Mouse (Mus musculus) hindbrain, embryonic 12.5 days (tissue): ENCODE data around the gene Arf4. TPM values are rescaled to one million over a fixed set of nuclear protein-coding genes. Genes with fewer than 3 reads are reported as not detected.
A peak's percentile ranks its signal among the peaks of the same experiment; 100 is the strongest.
"Not testable (repeated sequence)": the region's sequence is repeated elsewhere in the genome, so short reads cannot be mapped to it uniquely, and the experiment has no call there.

Source experiments
- ATAC-seq: fragments of 200-750 bp; cut with Nextera tagmentation; 2 replicates; pipeline ENCODE4 v1.8.0; 2017; ENCODE audit warnings: moderate TSS enrichment; ENCODE audit not compliant: low FRiP score
- H3K27ac ChIP-seq: fragments of 300-500 bp; sonication (generic); 2 replicates; pipeline ENCODE4 v1.5.1; 2016; ENCODE audit warnings: mild to moderate bottlenecking
- H3K27me3 ChIP-seq: fragments of 300-500 bp; sonication (generic); 2 replicates; pipeline ENCODE4 v1.6.1; 2016; ENCODE audit warnings: mild to moderate bottlenecking
- H3K36me3 ChIP-seq: fragments of 300-500 bp; sonication (generic); 2 replicates; pipeline ENCODE4 v1.6.1; 2016; ENCODE audit warnings: mild to moderate bottlenecking
- H3K4me1 ChIP-seq: fragments of 300-500 bp; sonication (generic); 2 replicates; pipeline ENCODE4 v1.6.1; 2016
- H3K4me2 ChIP-seq: fragments of 300-500 bp; sonication (generic); replicated peaks from 2 replicates; pipeline ENCODE4 v1.6.1; 2016; ENCODE audit warnings: mild to moderate bottlenecking
- H3K4me3 ChIP-seq: fragments of 300-500 bp; sonication (generic); 2 replicates; pipeline ENCODE4 v1.5.1; 2016; ENCODE audit warnings: mild to moderate bottlenecking
- H3K9ac ChIP-seq: fragments of 300-500 bp; sonication (generic); 2 replicates; pipeline ENCODE4 v1.6.1; 2016; ENCODE audit warnings: mild to moderate bottlenecking, moderate library complexity
- H3K9me3 ChIP-seq: fragments of 300-500 bp; sonication (generic); replicated peaks from 2 replicates; pipeline ENCODE4 v1.6.1; 2016; ENCODE audit warnings: mild to moderate bottlenecking
- WGBS: fragments of 180-500 bp; shearing (Covaris S2); methylation state at CpG from one replicate; pipeline ENCODE4 v1.1.7; 2016; 5-methylcytosine and 5-hydroxymethylcytosine counted together
- polyA plus RNA-seq: library from polyadenylated mRNA; unstranded; fragments of >200 nt; fragmentation: Nextera tagmentation; extraction: Ambion mirVana; gene quantifications from 2 replicates; pipeline ENCODE4 v1.2.1, GENCODE M21; 2016

The Arf4 gene
- polyA plus RNA-seq, 1 experiment from 2014 or later = 556 TPM

DNA sequence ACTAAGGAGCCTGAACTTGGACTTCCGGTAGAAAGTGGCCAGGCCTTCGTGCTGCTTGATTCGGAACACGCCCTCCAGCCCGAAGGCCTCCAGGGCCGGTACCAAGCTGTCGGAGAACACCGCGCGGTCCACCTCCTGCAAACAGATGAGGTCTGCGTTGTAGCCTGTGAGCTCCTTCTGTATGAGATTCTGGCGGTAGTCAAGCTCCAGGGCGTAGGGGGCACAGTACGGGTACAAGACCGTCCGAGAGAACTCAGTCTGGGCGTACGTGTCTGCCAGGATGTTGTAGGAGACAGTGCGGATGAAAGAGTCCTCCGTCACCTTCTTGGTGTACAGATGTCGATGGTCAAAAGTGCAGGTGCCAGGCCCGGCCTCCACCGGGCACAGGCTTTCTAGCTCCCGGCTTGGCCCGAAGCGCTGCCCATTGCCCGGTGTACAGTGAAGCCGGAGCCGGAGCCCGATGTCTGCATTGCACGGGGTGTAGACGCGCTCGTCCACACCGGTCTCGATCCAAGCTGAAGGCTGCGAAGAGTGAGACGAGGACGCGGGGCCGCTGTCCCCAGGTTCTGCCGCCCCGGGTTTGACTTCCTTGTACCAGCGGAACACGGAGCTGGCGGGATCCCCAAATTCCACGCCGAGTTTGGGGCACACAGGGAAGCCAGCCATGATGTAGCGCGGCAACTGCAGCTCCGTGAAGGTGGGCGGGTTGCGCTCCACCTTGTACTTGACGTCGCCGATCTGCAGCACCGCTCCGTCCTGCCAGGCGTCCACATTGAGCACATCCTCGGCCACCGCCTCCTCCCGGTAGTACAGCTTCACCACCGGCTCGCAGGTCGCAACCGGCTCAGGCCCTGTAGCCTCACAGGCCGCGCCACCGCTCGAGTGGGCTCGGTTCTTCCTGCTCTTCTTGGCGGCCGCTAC, 30.8 kb downstream of the Arf4 start:
- ATAC-seq = peak; percentile 43
- Histone ChIP-seq H3K27ac (peak overlapping the region; percentile 83), H3K27me3 (no peaks in the 10 kb centered on the region), H3K9ac (peak overlapping the region; percentile 90), H3K4me1 (peaks cover 32% of the 10 kb centered on the region), H3K4me3 (peak overlapping the region; percentile 96), H3K9me3 (no peaks in the 10 kb centered on the region), H3K4me2 (peak overlapping the region; percentile 98), H3K36me3 (peaks cover 19% of the 10 kb centered on the region)
- WGBS = 2% methylated on average over 73 of the region's 73 CpGs

DNA sequence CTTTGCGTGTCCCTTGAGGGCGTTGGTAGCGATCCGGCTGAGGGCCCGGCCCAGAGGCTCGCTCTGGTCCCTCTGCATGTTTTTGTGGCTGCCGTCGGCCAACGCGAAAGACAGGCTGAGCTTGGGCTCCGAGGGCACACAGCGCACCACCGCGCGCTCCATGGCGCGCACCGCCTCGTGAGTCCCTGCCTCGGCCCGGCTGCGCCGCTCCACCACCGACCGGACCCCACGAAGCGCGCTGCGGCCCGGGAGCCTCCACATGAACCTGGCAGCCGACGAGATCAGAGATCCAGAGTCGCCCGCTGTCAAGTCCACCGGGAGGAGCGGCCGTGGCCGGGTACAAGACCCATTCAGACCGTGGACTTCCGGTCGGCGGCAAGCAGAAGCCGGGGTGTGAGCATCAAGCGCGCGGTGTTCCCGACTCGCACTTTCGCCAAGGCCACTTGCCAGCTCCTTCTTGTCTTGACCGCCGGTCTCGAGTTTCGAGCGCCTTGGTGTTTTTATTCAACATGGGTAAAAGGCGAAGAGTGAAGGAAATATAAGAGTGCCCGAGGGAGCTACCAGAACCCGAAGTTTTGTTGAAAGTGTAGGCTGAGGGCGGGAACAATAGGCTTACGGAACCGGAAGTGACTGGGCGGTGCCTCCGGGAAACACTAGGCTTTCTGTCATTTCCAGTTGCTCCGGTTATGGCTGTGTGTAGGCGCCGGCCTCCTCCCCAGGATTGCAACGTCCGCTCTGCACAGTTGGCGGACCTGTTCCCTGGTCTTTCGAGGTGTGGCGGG, 31.6 kb downstream of the Arf4 start, which contains the start of gene Pde12:
TSS of gene Pde12 (minus strand) at position 592 of the 782 bp plus-strand sequence.
- Histone ChIP-seq H3K4me3 (peak within 1 kb of the TSS; percentile 96), H3K27ac (peak within 1 kb of the TSS; percentile 83), H3K36me3 (peaks cover 16% of the 10 kb centered on the region), H3K9ac (peak within 1 kb of the TSS; percentile 90), H3K27me3 (no peaks in the 10 kb centered on the region), H3K4me1 (peaks cover 32% of the 10 kb centered on the region), H3K4me2 (peak within 1 kb of the TSS; percentile 98), H3K9me3 (no peaks in the 10 kb centered on the region)
- WGBS = under 1% methylated on average over 70 of the region's 70 CpGs
- peak; percentile 95 for ATAC-seq

DNA sequence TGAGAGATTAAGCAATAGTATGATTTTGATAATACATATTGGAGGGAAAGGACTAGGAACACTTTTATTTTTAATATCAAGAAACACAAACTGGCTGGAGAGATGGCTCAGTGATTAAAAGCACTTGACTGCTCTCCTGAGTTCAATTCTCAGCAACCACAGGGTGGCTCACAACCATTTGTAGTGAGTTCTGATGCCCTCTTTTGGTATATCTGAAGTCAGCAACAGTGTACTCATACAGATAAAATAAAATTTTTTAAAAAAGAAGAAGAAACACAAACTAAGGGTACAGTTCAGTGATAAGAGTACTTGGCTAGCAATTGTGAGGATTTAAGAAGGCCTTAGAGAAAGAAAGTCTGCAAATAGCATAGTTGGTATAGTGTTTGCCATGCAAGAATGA, 33.1 kb downstream of the Arf4 start:
- Histone ChIP-seq H3K9me3 (no peaks in the 10 kb centered on the region), H3K4me3 (no peak overlapping the region), H3K36me3 (peaks cover 5% of the 10 kb centered on the region), H3K9ac (no peak overlapping the region), H3K27me3 (no peaks in the 10 kb centered on the region; the same call in 1 of the 2 replicates), H3K4me1 (peaks cover 31% of the 10 kb centered on the region), H3K4me2 (peak overlapping the region; percentile 98; the same call in 1 of the 2 replicates), H3K27ac (no peak overlapping the region)
- no peak for ATAC-seq

DNA sequence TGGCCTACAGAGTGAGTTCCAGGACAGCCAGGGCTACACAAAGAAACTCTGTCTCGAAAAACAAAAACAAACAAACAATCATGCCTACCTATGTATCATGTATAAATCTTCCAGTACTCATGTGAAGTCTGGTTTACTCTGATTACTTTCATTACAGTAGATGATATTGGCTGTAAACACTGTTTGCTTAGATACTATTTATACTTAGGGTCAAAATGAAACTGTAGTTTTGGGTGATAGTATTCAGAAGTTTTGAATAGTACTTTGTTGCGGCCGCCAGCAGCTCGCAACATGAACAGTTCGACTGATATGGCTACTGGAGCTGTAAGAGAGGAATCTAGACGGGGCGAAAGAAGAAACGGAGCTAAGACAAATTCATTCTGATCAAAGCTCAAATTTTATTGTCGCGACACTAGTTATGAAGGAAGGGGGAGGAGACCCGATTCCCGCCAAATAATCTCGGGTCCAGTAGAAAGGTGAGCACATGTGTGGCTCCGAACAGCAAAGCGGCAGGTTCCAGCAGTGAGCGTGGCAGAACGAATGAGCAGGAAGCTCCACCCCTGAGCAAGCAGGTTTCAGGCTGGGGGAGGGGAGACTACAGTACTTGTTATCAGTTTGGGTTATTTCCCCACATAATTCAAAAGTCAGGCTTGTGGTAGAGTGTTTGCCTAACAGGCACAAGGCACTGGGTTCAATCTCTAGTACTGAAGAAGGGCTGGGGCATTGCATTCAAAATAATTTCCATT, 34.2 kb downstream of the Arf4 start:
- H3K4me3 ChIP-seq, H3K27me3 ChIP-seq, H3K9ac ChIP-seq, H3K4me2 ChIP-seq, H3K27ac ChIP-seq, H3K9me3 ChIP-seq, ATAC-seq, H3K36me3 ChIP-seq: not testable (repeated sequence)
- H3K4me1 ChIP-seq = peaks cover 21% of the 10 kb centered on the region
- WGBS = 65% methylated on average over 17 of the region's 17 CpGs

DNA sequence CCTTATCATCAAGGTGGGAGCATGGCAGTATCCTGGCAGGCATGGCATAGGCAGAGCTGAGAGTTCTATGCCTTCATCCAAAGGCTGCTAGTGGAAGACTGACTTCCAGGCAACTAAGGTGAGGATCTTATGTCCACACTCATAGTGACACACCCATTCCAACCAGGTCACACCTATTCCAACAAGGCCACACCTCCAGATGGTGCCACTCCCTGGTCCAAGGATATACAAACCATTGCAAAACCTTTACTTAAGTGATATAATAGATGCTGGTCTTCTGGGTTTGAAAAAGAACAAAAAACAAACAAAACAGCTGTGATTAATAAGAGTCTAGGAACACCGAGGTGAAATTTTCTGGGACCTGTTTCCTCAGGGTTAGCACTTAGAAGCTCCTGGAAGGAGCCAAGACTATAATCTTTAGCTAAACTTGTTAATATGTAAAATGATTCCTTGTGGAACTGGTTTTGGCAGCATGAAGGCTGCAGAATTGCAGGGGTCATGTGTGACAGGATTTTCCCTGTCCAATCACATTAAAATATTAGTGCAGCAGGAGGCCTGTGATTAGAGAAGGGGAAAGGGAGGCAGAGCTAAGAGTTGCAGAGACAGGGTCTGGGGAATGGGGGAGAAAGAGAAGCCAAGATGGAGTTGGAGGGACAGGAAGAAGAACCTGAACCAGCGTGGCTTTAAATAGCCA, 36.7 kb downstream of the Arf4 start:
- H3K27me3 ChIP-seq, H3K27ac ChIP-seq, H3K4me2 ChIP-seq, H3K4me3 ChIP-seq, ATAC-seq, H3K9ac ChIP-seq, H3K36me3 ChIP-seq, H3K4me1 ChIP-seq, H3K9me3 ChIP-seq: not testable (repeated sequence)
- WGBS = 81% methylated on average over 2 of the region's 2 CpGs

DNA sequence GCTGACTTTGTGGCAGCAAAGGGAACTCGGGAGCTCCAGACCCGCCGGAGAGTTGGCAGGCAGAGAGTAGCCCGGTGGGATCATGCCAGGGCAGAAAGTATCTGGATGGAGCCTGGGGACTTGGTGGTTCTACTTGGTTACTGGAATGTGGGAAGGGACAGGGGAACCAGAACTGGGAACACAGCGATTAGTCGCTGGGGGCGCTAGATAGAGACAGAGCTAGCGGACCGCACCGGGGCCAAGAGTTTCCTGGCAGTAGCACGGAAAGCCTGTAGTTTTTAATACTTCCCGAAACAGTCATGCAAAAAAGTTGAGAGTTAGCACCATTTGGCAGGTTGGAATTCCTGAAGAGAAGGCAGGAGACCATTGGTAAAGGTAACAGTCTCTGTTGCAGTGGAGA, 37.5 kb downstream of the Arf4 start:
- Histone ChIP-seq H3K4me1 (peaks cover 4% of the 10 kb centered on the region), H3K27ac (no peak overlapping the region), H3K9ac (no peak overlapping the region), H3K9me3 (no peaks in the 10 kb centered on the region), H3K36me3 (no peaks in the 10 kb centered on the region), H3K4me2 (no peak overlapping the region), H3K4me3 (no peak overlapping the region), H3K27me3 (no peaks in the 10 kb centered on the region; the same call in 1 of the 2 replicates)
- no peak for ATAC-seq
- 21% methylated on average over 12 of the region's 12 CpGs for WGBS

DNA sequence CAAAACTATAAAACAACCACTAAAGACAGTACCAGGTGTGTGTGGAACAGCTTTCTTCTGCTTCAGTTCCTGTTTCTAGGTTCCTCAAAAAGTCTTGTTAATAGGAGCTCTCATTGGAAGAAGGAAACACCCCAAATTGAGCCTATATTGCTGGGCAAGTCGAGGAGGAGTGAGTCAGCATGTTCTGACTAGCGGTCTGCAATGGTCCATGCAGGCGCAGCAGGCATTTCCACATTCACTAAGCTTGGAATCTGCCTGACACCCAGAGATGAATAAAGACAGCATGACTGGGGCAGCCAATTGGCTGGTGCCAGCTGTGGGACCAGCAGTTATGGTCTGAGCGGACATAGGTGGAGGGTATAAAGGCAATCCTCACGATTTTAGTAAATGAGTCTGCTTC, 37.9 kb downstream of the Arf4 start:
- H3K4me1 ChIP-seq = no peaks in the 10 kb centered on the region; the same call in 1 of the 2 replicates
- no peak overlapping the region for H3K27ac ChIP-seq
- no peak for ATAC-seq
- no peak overlapping the region for H3K9ac ChIP-seq
- H3K4me2 ChIP-seq = no peak overlapping the region
- WGBS = 75% methylated on average over 5 of the region's 5 CpGs
- no peak overlapping the region for H3K4me3 ChIP-seq
- H3K36me3 ChIP-seq = no peaks in the 10 kb centered on the region
- no peaks in the 10 kb centered on the region; the same call in 1 of the 2 replicates for H3K27me3 ChIP-seq
- no peaks in the 10 kb centered on the region for H3K9me3 ChIP-seq

DNA sequence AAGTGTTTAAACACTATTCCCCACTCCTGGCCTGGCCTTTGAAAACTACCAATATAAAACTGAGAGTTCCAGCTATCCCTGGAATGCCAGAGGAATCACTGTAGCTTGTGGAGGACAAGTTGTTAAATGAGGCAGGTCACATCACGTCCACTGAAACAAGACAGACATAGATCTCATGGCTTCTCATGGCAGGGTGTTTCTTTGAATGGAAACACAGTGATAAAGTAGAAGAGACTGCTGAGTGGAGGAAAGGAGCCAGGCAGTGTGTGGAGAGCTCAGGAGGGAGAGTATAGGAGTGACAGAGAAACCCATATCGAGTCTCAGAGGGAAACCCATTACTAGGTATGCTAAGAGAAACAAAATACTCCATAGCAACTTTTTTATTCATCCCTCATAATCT, 52.9 kb downstream of the Arf4 start:
- no peak for ATAC-seq
- no peaks in the 10 kb centered on the region for H3K9me3 ChIP-seq
- no peaks in the 10 kb centered on the region for H3K36me3 ChIP-seq
- WGBS = 67% methylated on average over 2 of the region's 2 CpGs
- H3K4me1 ChIP-seq = no peaks in the 10 kb centered on the region
- H3K4me3 ChIP-seq = no peak overlapping the region
- no peak overlapping the region for H3K9ac ChIP-seq
- H3K27me3 ChIP-seq = no peaks in the 10 kb centered on the region
- H3K27ac ChIP-seq = no peak overlapping the region
- no peak overlapping the region for H3K4me2 ChIP-seq

DNA sequence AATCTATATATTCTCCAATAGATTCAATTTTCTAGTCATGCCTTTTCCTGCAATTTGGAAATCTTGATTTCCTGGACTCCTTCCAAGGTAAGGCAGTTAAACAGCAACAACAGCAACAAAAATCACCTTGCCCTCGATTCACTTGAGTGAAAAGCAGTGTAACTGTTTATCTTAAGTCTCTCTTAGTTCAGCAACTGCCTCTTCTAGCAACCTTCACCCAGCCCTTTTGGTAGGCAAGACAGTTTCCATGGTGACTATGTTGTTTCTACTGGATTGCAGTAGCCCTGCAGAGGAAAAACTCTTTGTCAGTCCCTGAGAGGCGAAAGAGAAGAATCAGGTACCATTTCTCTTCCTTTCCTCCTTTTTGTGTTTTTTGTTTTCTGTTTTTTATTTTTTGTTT, 53.5 kb downstream of the Arf4 start:
- WGBS = 61% methylated on average over 2 of the region's 2 CpGs
- no peak for ATAC-seq
- Histone ChIP-seq H3K36me3 (no peaks in the 10 kb centered on the region), H3K27me3 (no peaks in the 10 kb centered on the region), H3K4me3 (no peak overlapping the region), H3K27ac (no peak overlapping the region), H3K9ac (no peak overlapping the region), H3K9me3 (no peaks in the 10 kb centered on the region), H3K4me1 (no peaks in the 10 kb centered on the region), H3K4me2 (no peak overlapping the region)

DNA sequence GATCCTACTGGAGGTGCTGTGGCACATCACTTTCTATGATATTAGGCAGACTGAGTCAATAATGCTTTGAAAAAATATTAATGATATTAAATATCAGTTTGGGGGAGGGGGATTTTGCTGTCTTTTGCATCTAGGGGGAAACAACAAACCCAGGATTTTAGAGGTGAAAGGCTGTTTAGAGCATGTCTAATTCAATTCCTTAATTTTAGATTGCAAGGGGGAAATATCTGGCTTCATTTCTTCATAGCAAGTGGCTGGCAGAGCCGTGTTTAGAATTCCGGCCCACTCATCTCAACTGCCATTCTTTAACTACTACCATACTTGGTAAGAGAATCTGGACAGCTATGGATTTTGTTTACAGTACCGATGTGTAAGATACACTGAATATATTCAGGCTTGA, 55.1 kb downstream of the Arf4 start, which contains the start of gene Dnah12:
TSS of gene Dnah12 (plus strand) at position 301 of the 400 bp plus-strand sequence.
- 92% methylated on average over 3 of the region's 3 CpGs for WGBS
- Histone ChIP-seq H3K4me3 (no peak within 1 kb of the TSS), H3K9me3 (no peaks in the 10 kb centered on the region)

DNA sequence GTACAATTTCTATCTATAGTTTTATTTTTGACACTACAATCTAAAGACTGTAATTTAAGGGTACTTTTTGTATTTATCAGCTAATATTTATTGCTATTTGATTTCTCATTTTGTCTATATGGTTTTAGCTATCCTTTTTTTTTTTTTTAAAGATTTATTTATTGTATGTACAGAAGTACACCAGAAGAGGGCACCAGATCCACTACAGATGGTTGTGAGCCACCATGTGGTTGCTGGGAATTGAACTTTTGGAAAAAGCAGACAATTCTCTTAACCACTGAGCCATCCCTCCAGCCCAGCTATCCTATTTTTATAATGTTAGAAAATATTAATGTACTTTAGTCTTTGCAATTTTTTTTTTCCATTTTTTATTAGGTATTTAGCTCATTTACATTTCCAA, 60.0 kb downstream of the Arf4 start:
- no peaks in the 10 kb centered on the region for H3K9me3 ChIP-seq
- no peaks in the 10 kb centered on the region for H3K27me3 ChIP-seq
- no peak for ATAC-seq
- no peaks in the 10 kb centered on the region for H3K36me3 ChIP-seq
- no peak overlapping the region for H3K27ac ChIP-seq
- no peak overlapping the region for H3K4me2 ChIP-seq
- no peaks in the 10 kb centered on the region for H3K4me1 ChIP-seq
- H3K9ac ChIP-seq = no peak overlapping the region
- H3K4me3 ChIP-seq = no peak overlapping the region

More for the DNA sequence above, 55.1 kb downstream of the Arf4 start, which contains the start of gene Dnah12:
- H3K9ac ChIP-seq = no peak within 1 kb of the TSS
- H3K4me2 ChIP-seq = no peak within 1 kb of the TSS
- no peaks in the 10 kb centered on the region for H3K27me3 ChIP-seq
- no peaks in the 10 kb centered on the region for H3K4me1 ChIP-seq
- H3K27ac ChIP-seq = no peak within 1 kb of the TSS
- H3K36me3 ChIP-seq = no peaks in the 10 kb centered on the region
- ATAC-seq = no peak
